In the genomic region with DNA sequence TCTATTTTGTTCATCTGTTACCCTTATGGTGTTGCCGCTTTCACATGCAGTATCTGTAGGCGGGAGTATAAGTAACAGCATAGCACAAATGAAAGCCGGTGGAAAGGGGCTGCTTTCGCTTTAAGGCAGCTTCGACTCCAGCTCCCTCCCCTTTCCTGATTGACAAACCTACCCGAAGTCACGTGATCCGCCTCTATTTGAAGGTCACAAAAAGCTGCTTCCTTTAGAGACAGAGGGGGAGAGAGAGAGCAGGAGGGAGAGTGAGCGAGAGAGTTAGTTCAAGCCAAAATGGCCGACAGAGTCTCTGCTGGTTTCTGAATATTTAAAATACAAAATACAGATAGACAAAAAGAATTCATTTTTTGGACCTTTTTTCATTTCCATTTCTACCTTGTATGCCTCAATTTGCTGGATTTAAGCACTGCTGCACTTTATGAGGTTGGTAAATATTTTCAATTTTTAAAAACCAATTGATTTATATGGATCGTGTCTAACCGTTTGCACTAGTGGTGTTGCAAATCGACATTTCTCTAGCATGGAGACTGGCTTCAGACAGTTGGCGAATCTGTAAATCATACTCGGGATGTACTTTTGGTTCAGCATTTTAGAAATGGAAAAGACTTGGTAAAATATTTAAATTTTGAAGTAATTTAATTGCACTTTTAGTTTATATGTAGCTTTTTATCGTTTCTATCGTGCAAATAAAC, we compare ENCODE assay signal across 8 mouse cellular contexts.
DNase-seq lines count a peak whose midpoint lies in the region; ATAC-seq and TF ChIP-seq lines count a peak whose summit lies in the region.

No protein-coding gene starts in this region.

- peaks cover 3% of the 10 kb centered on the region for H3K4me1 ChIP-seq in ES-Bruce4 (ENCODE audit: control insufficient read depth, insufficient read depth, low read length)
- peaks cover 45% of the 10 kb centered on the region for H3K4me1 ChIP-seq in forebrain, embryonic 13.5 days
- H3K4me1 ChIP-seq in liver, postnatal 0 days (ENCODE audit: insufficient read depth): peaks cover 29% of the 10 kb centered on the region
- H3K4me1 ChIP-seq in neural tube, embryonic 14.5 days (ENCODE audit: control insufficient read depth, insufficient read depth, low read length): peaks cover 26% of the 10 kb centered on the region

- no peaks in the 10 kb centered on the region for H3K9me3 ChIP-seq in ES-Bruce4 (replicated peaks; ENCODE audit: control insufficient read depth, insufficient read depth, low read length, poor library complexity, severe bottlenecking)
- H3K9me3 ChIP-seq in forebrain, embryonic 13.5 days (replicated peaks): no peaks in the 10 kb centered on the region
- H3K9me3 ChIP-seq in liver, postnatal 0 days (ENCODE audit: low read length): no peaks in the 10 kb centered on the region
- no peaks in the 10 kb centered on the region for H3K9me3 ChIP-seq in neural tube, embryonic 14.5 days (ENCODE audit: control insufficient read depth, low read length)

- H3K9ac ChIP-seq in ES-Bruce4 (ENCODE audit: low read depth, poor library complexity, severe bottlenecking): peak overlapping the region; percentile 97
- H3K9ac ChIP-seq in forebrain, embryonic 13.5 days: peak overlapping the region; percentile 78
- peak overlapping the region; percentile 69 for H3K9ac ChIP-seq in liver, postnatal 0 days (replicated peaks)
- peak overlapping the region; percentile 72 for H3K9ac ChIP-seq in neural tube, embryonic 14.5 days (replicated peaks; ENCODE audit: low read depth, low read length)

- H3K4me3 ChIP-seq in ES-Bruce4 (ENCODE audit: low read depth, low read length): peak overlapping the region; percentile 71
- H3K4me3 ChIP-seq in forebrain, embryonic 13.5 days: peak overlapping the region; percentile 58
- H3K4me3 ChIP-seq in liver, postnatal 0 days (ENCODE audit: low read depth, low read length): peak overlapping the region; percentile 62
- peak overlapping the region; percentile 61 for H3K4me3 ChIP-seq in neural tube, embryonic 14.5 days (ENCODE audit: low read depth, low read length)

- H3K4me2 ChIP-seq in forebrain, embryonic 13.5 days: peak overlapping the region; percentile 76
- H3K4me2 ChIP-seq in liver, postnatal 0 days (ENCODE audit: low read depth, low read length): peak overlapping the region; percentile 79
- H3K4me2 ChIP-seq in neural tube, embryonic 14.5 days (ENCODE audit: low read depth, low read length): peak overlapping the region; percentile 75

- no peaks in the 10 kb centered on the region for H3K27me3 ChIP-seq in ES-Bruce4 (ENCODE audit: control insufficient read depth, insufficient read depth, low read length, poor library complexity, severe bottlenecking)
- no peaks in the 10 kb centered on the region for H3K27me3 ChIP-seq in forebrain, embryonic 13.5 days
- no peaks in the 10 kb centered on the region for H3K27me3 ChIP-seq in liver, postnatal 0 days (ENCODE audit: insufficient read depth, low read length)
- H3K27me3 ChIP-seq in neural tube, embryonic 14.5 days (ENCODE audit: control insufficient read depth, insufficient read depth, low read length): no peaks in the 10 kb centered on the region

- TF ChIP-seq POLR2A in ES-Bruce4 (IDR thresholded peaks at IDR 0.05; ENCODE audit: insufficient read depth, low read length): peak; percentile 96

- no peak for TF ChIP-seq CTCF in ES-Bruce4 (IDR thresholded peaks at IDR 0.05; ENCODE audit: low read depth, low read length)
- peak; percentile 56 for TF ChIP-seq CTCF in liver, postnatal 0 days (IDR thresholded peaks at IDR 0.05; ENCODE audit: low read depth)

- TF ChIP-seq EP300 in ES-Bruce4 (IDR thresholded peaks at IDR 0.05; ENCODE audit: insufficient read depth, low read depth, low read length): 0 out of 2 replicates have a peak, but pooled peaks have one; percentile 50
- peak; percentile 76 for TF ChIP-seq EP300 in liver, postnatal 0 days (IDR thresholded peaks at IDR 0.05; ENCODE audit: low read depth)

- intact Hi-C loops in heart, postnatal 10 days (cut with DNase I): loop anchor here (1.0 to 2.0 kb wide), 2 partner anchors 87 to 92 kb away; a partner anchor contains a TSS

- no peaks in the 10 kb centered on the region for H3K36me3 ChIP-seq in ES-Bruce4 (ENCODE audit: control insufficient read depth, insufficient read depth, low read length, poor library complexity, severe bottlenecking)
- no peaks in the 10 kb centered on the region for H3K36me3 ChIP-seq in forebrain, embryonic 13.5 days (ENCODE audit: poor library complexity, severe bottlenecking)
- H3K36me3 ChIP-seq in liver, postnatal 0 days (replicated peaks; ENCODE audit: insufficient read depth, low read length): no peaks in the 10 kb centered on the region
- H3K36me3 ChIP-seq in neural tube, embryonic 14.5 days (ENCODE audit: control insufficient read depth, insufficient read depth, low read length): no peaks in the 10 kb centered on the region

- under 1% methylated on average over 17 of the region's 17 CpGs for WGBS in forebrain, embryonic 13.5 days
- under 1% methylated on average over 17 of the region's 17 CpGs for WGBS in large intestine, adult 2 months
- WGBS in liver, postnatal 0 days (ENCODE audit: insufficient replicate concordance): under 1% methylated on average over 17 of the region's 17 CpGs
- WGBS in neural tube, embryonic 14.5 days: 0% methylated on average over 17 of the region's 17 CpGs

- DNase-seq in heart, postnatal 10 days: peak; percentile 95 to 96
- DNase-seq in large intestine, adult 2 months (ENCODE audit: low read depth, low spot score): peak; percentile 95
- DNase-seq in liver, postnatal 0 days: peak; percentile 88
- peak; percentile 84 for DNase-seq in testis, postnatal 10 days (ENCODE audit: low spot score)

- peak; percentile 92 for ATAC-seq in cerebellum, adult (ENCODE audit: insufficient number of reproducible peaks, low FRiP score, low TSS enrichment)
- ATAC-seq in forebrain, embryonic 13.5 days: peak; percentile 91
- peak; percentile 91 for ATAC-seq in liver, postnatal 0 days
- peak; percentile 86 for ATAC-seq in neural tube, embryonic 14.5 days (ENCODE audit: low read depth)

- H3K27ac ChIP-seq in ES-Bruce4 (ENCODE audit: insufficient read depth, low read length): peak overlapping the region; percentile 37; the same call in 1 of the 2 replicates
- H3K27ac ChIP-seq in forebrain, embryonic 13.5 days: peak overlapping the region; percentile 93
- peak overlapping the region; percentile 83 for H3K27ac ChIP-seq in liver, postnatal 0 days (ENCODE audit: low read depth)
- peak overlapping the region; percentile 90 for H3K27ac ChIP-seq in neural tube, embryonic 14.5 days (ENCODE audit: low read depth, low read length)

Comparison
In these comparisons a context has a peak if more than half of its experiments do, and no peak if none do; other contexts are left out.
1. Peak in every context shown above with its lines: DNase-seq, ATAC-seq, H3K4me3 ChIP-seq and H3K27ac ChIP-seq.
2. H3K27ac ChIP-seq: peak in every context shown above with its lines; median percentile 93 in forebrain, embryonic 13.5 days; 90 in neural tube, embryonic 14.5 days; 83 in liver, postnatal 0 days; 37 in ES-Bruce4.